Mouse (Mus musculus): ENCODE measurements at regions not wholly inside any gene's neighbourhood (a gene's known extent, or its start where the extent isn't known, plus 50 kb on each side); places are given as distances from the start of the nearest gene placed in this dataset.

DNA sequence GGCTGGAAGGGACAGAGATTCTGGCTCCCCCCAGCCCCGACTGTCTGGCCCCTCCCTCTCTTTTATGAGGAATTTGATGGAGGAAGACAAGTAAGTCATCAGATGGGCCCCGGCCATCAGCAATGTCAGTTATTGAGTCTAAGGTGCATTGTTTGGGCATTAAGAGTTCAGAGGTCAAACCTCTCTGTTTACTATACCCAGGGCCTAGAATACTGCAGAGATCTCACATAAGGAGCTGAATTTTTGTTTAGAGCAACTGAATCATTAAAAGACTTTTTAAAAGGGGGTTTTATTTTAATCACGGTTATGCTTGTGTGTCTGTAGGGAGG, 353.1 kb upstream of the Jarid2 start:
- in situ Hi-C loops (cut with MboI, MseI) = no loop called here

DNA sequence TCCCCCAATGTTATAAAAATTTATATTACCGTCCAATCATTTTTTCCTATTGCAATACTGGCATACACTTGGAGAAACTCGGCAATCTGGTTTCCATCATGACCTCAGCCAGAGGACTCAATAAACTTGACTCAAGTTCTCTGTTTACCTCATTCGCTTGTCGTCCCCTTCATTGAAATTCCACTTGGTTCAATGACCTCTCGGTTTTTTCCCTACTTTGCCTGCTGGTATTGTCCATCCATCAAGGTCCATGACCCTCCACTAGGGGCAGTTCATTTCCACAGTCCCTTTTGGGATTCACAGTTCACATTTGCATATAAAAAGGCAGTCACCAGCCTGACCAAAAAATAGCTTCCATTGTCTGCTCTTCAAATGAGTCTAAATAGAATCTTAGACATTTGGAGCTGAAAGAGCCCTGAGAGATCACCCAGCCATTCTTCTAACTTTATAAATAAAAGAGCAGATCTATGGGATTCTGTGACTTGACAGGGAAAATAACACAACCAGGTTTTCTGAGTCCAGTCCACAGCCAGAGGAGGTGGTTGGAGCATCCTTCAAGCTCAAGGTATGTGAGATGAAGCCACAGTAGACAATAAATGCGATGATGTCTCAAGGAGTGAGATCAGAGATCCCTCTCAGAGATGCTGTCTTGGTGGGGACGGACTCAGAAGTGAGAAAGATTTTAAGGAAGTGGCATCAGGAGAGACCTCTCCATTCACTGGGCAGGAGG, 347.4 kb upstream of the Jarid2 start:
- in situ Hi-C loops (cut with MboI, MseI) = loop anchor here (10.0 kb wide), 1 partner anchor 1823 kb away; no protein-coding TSS in a partner anchor

DNA sequence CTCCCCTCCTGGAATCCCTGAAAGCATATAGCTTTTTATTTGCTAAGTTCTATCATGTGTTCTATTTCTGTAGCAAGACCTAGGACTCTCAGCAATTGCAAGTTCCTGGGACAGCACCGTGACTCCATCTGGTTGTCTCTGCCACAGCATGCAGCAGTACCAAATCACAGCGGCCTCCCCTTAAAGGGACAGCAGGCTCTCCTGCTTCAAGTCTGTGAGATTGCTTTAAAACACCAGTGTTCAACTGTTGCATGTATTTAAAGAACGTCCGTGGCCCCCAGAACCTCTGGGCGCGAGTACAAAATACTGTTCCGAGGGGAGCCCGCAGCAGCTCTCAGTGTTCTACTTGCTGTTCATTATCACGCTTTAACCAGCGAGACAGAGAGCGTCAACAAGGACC, 346.0 kb upstream of the Jarid2 start:
- in situ Hi-C loops (cut with MboI, MseI) = loop anchor here (10.0 kb wide), 1 partner anchor 1821 kb away; no protein-coding TSS in a partner anchor

DNA sequence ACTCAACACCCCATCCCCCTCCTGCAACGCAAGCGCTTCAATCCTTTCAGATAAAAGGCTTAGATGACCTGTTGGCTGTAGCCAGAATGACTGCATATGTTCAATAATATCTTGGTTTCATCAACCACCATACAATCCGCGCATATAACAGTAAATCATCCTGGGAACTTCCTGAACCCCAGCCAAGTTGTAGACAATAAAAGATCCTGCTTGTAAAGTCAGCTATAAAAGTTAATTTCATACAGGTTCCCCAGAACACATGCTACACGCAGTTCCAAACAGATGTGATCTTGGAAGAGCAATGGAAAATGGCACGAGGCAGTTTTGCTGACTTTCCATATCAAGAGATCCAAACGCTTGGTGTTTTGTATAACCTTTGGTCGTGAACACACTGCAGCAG, 342.5 kb upstream of the Jarid2 start:
- in situ Hi-C loops (cut with MboI, MseI) = loop anchor here (10.0 kb wide), 1 partner anchor 1818 kb away; no protein-coding TSS in a partner anchor

DNA sequence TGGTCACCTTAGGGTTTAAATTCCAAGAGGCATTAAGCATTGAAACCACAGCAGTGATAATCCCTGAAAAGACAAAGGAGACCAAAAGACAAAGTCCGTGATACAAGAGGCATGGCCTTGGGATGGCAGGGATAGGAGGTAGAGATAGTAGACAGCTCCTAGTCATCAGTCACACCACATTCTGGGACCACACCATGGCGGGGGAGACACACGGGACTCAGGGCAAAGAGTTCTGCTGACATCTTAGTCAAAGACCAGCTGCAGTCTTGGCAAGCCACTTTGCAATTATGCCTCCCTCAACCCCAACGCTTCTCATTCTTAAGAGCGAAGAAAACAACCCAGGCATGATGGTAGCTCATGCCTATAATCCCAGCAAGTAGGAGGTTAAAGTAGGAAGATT, 339.6 kb upstream of the Jarid2 start:
- in situ Hi-C loops (cut with MboI, MseI) = loop anchor here (10.0 kb wide), 1 partner anchor 1815 kb away; no protein-coding TSS in a partner anchor

DNA sequence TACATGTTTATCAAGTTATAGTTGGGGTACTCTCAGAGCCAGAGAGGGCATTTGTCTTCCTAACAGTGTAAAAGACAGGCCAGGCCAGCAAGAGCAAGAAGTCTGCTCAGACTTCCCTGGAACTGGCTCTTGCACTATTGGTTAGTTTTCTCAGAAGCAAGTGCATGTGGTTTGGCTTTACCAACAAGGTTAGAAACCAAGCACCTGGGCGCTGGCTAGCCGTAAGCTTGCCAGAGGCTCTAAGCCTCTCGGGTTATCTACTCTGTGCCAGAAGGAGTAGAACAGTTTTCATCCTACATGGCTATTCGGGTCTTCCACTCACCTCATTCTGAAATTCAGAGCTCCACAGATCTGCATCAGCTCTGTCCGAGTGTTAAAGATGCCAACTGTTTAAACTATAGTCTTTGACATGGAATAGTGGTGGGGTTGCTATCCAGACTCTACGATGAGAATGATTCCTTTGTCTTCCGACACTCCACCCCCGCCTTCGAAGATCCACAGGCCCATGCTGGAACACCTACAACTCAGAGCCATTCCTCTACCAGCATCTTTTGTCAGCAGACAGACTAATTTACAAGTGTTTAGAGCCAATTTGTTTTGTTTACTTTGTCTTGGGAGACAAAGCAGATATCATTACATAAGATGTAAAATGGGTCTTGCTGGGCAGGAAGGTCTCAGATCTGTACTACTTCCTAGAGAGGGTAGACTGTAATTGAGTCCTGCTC, 338.4 kb upstream of the Jarid2 start:
- in situ Hi-C loops (cut with MboI, MseI) = no loop called here

DNA sequence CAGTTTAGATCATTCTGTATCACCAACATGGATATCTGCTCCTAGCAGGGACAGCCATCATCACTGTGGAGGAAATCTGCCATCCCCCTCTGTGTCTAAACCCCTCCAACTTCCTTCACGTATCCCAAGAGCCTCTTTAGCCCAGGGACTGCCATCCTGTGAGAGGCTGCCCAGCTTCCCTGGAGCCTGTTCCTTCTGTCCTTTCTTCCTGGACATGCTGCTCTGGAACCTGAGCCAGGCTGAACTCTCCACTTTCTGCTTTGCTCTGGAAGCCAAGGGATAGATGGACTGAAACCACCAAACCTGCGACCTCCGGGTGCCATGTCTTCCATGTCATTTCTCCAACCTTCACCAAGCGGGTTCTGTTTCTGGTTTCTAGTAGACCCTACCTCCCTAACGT, 335.3 kb upstream of the Jarid2 start:
- in situ Hi-C loops (cut with MboI, MseI) = no loop called here

DNA sequence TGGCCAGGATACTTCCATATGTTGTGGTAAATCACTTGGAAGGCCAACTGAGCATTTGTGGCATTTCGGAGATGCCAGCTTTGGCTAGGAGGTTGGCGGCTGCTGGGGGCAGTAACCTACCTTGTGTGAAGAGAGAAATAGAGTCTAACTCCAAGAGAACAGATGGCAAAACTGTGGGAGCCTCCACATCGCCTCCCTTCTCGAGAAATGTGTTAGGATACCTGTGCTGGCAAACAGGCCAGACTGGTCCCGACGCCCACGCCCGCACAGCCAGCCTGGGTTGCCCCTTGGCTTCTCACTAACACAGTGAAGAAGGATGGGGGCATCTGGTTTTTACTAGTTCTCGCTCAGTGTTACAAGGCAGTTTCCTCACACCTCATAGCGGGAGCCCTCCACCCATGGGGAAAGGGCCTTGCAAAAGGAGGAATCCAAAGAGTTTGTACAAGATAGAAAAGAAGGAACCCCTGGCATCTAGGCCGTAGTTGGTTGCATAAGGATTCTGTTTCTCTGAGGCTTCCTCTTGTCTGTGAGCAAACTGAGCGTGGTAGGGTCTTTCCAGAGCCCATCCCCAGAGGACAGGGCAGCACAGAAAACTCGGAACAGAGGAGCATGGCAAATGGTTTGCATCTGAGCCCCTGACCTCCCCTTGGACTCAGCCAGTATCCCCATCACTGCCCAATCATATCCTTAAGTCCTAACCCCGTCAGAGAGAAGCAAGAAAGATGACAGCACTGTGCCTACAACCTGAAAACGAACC, 330.5 kb upstream of the Jarid2 start:
- in situ Hi-C loops (cut with MboI, MseI) = no loop called here

DNA sequence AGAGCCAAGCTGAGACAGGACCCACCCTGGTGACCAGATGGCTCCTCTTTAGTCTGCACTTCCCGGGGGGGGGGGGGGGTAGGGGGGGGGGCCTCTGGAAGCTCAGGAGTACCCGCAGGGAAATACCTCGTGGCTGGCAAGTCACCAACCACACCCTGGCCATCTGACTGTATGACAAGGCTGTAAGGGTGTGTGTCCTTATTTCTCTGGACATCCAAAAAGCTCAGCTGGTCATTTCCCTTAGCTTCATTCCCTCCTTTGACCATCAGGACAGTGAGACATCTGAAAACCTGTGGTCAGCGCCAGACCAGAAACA, 329.9 kb upstream of the Jarid2 start:
- in situ Hi-C loops (cut with MboI, MseI) = no loop called here

DNA sequence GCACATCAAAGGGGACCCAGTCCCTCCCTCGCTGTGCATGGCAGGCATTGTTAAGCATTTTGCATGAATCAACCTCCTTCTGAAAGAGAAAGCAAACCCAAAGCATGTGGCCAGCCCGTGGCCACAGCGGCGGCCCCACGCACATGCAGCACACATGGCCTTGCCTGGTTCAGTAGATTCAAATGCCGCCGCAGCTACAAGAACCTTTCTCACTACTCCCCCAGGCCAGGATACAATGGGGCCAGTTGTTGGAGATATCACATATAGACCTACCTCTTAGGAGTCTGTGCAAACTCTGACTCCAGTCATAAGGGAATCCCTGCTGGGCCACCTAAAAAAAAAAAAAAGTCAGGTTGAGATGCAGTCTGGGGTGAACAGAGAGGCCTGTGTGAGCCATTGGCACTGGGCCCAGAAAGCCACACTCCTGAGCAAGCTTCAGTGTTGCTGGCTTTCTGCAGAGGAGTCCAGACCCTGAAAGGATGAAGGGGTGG, 329.4 kb upstream of the Jarid2 start:
- in situ Hi-C loops (cut with MboI, MseI) = no loop called here

DNA sequence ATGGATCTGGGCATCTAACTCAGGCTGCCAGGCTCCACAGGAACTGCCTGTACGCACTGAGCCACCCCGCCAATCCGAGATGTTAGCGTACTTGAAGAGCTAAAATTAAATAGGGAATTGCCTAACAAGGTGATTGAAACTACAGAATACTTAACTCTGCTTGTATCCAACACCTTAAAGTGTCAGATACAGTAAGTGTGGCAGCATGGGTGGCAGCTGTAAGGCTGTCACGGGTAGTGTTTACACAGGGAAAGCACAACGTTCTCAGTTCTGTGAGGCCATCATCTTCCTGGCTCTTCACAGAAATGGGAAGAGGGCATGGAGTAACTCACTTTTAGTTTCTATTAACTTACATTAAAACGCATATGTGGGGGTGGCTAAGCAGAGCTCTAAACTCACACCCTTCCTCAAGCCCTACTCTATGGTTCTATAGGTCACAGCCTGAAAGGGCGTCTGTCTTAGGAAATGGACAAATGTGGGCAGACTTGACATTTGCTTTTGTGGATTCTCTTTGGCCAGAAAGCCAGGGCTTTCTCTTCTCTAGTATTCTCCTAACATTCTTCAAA, 325.2 kb upstream of the Jarid2 start:
- in situ Hi-C loops (cut with MboI, MseI) = no loop called here

DNA sequence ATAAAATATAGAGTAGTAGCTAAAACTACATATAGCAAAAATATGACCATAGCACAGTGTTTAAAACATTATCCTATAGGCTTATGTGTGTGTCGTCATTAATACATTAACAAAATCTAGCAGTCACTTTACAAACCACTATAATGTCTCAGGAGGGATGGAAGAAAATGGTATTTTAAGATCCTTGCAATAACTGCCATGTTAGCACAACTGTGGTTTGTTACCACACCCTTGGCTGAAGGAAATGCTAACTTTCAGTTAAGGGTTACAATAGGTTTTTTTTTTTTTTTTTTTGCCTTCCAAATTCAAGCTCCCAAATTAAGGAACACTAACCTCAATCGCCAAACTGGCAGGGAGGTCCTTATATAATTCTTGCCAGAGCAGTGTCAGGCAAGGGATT, 322.0 kb upstream of the Jarid2 start:
- in situ Hi-C loops (cut with MboI, MseI) = no loop called here

DNA sequence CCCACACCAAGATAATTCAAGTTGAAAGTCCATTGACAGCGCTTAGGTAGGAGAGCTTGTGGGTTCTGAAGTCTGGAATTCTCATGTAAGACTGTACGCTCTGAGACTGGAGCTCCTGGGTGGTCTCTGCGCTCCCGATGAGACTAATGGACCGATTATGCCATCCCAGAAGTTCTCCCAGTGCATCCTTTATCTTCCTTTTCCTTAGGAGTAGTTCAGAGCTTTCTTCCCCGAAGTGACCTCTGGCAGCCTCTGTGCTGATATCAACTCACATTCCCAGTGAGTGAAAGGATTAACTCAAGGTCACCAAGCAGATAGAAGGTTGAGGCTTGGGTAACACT, 320.7 kb upstream of the Jarid2 start:
- in situ Hi-C loops (cut with MboI, MseI) = no loop called here

DNA sequence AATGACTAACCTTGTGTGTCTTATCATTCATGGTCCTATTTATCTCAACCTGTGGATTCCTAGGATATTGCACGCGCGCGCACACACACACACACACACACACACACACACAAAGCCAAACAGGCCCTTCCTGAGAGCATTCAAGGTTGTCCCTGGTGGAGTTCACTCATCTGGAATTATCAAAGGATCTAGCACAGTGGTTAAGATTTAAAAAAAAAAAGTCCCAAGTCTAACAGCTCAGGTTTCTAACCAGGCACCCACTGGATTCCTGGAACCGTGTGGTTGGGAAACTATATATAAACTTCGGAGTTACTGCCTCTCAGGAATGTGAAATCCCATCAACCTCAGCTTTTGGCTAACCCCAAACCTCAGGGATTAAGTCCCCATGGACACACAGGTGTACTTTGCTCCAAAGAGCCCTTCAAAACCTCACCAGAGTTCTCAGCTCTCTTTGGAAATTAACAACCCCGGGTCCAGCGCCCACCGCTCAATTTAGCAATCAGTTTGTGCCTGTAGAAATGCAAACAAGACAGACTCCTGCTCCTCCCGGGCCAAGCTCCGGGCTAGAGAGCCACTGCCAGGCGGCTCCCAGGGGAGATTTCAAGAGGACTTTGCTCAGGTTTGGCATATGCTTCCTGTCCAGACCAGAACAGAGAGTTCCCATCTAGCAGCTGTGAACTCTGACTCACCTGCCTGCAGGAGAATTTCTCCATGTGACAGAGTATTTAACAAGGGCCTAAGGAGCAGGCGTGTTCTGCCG, 320.1 kb upstream of the Jarid2 start:
- in situ Hi-C loops (cut with MboI, MseI) = no loop called here

DNA sequence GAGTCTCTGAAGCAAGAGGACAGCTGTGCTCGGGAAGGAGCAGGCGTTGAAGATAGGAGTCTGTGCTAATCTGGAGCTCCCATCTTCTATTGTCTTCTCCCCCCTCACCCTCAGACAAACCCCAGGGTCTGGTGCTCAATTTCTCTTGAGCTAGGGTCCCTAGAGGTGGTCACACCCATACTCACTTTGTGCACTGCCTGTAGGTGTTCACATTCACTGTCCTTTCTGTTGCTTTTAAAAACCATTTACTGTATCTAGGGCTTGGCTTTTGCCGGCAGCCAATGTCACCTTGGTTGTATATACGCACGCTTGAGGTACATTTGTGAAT, 319.6 kb upstream of the Jarid2 start:
- in situ Hi-C loops (cut with MboI, MseI) = no loop called here

DNA sequence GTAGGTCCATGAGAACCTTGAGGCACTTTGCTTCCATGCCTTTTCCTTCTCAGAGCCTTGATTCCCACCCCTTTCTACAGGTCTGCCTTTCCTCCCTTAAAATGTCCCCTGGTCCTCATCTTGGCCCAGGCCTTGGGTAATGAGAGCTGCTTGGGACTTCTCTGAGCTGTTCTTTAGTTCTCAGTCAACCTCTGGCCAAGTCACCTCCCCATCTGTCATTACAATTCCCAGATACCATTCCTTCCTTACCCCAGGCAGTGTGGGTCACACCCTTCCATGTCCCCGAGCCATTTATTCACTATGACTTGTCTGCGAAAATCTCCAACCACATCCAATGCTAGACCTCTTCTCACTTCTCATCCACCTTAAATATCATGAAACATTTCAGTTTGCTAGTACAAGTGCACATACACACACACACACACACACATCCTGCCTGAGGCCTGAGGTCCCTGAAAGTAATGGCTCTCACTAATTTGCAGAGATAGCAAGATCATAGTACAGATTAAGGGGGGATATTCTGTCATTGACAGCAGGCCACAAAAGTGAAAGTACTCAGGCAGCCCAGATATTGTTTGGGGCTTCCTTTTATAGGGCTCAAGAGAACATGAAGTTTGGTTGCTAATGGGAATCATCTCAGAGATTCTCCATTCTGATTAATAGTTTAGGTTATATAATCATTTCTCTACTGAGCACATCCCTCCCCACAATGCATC, 317.3 kb upstream of the Jarid2 start:
- in situ Hi-C loops (cut with MboI, MseI) = no loop called here

DNA sequence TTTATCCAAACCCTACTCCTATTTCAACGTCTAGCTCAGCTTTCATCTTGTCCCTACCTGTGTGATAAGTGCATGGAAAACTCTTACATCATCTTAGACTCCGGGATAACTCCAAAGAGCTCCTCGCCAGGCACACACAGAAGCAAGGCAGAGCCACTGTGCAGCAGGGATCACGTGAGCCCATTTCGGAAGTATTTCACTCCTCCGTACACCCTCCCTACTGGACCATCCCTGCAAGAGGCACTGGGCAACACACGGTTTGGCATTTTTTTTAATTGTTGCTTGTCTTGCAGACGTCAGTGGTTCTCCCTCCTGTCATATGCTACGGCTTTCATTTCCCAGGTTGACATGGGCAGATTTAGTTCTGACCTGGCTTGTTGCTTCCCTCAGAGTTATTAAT, 316.0 kb upstream of the Jarid2 start:
- in situ Hi-C loops (cut with MboI, MseI) = no loop called here

DNA sequence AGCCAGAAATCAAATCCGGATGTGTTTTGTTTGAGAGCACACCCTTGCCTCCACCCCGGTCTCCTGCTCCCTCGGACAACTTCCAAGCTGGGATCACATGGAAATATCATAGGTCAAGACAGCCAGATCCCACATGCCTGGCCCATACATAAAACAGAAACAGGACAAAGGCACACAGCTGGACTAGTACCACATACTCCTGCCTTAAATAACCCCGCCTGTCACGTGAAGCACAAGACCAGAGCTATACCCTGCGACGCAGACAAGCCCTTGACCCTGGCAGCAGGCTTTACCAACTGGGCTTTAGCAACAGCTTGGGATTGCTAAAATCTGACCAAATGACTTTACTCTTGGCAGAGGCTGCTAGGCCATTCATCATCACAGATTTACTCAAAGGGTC, 313.3 kb upstream of the Jarid2 start:
- in situ Hi-C loops (cut with MboI, MseI) = no loop called here

DNA sequence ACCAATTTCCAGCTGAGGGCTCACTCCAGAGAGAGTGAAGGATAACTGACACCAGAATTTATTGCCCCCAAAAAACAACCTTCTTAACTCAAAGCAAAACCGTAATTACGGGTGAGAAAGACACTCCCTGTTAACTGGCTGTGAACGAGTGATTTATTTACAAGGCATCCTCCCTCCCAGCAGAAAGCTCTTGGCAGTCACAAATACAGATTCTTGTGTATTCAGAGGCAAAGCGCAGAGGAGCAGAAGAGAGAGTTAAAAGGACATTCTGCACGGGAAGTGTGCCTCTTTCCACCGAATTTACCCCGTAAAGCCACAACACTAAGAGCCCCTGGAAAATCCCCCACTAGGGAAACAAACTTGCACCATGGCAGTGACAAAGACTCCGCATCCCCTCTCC, 312.3 kb upstream of the Jarid2 start:
- in situ Hi-C loops (cut with MboI, MseI) = no loop called here

DNA sequence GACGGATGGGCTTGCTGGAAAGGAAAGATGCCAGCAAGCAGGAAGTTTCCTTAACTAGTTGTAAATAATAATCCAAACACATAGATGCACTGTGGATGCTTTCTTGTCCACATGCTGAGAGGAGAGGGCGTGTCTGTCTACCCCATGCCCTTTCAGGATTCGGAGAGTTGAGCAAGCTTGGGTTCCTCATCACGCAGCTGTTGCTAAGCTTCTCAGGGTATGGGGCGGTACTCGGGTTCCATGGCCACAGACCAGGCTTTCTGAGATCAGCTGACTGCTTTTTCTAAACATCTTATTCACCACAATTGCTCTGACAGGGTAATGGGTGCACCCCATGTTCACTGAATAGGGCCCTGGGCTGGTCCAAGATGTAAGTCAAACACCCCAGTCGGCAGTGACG, 310.2 kb upstream of the Jarid2 start:
- in situ Hi-C loops (cut with MboI, MseI) = no loop called here
